Mouse (Mus musculus) kidney, adult 2 months (tissue): ENCODE measurements around the gene Heatr6.

Source experiments
- CTCF ChIP-seq: fragments of 200-500 bp; conservative IDR thresholded peaks from 2 replicates; pipeline ENCODE4 v1.5.1; 2011; ENCODE audit warnings: low read depth, mild to moderate bottlenecking, control low read depth, low read length, moderate library complexity, mixed read lengths; ENCODE audit not compliant: insufficient read depth, insufficient read length
- POLR2A ChIP-seq: fragments of 200-500 bp; IDR thresholded peaks from one replicate; pipeline ENCODE4 v1.6.1; 2011; ENCODE audit warnings: low read depth, low read length, control low read depth

- TF ChIP-seq POLR2A (no peak), CTCF (no peak)
Measured at GRCm38 (mm10) chr11:83703705-83704104, 49.8 kb upstream of the Heatr6 start, which contains the start of gene Wfdc17.
